Mouse (Mus musculus): Measurements from ENCODE around the gene Pdzrn3.

Gene Pdzrn3

GRCm38 (mm10) chr6:101191576-101191975, 186.1 kb downstream of the Pdzrn3 start:
- DNase-seq = no peak

- DNase-seq = no peak
Observed at GRCm38 (mm10) chr6:101187322-101187721, 190.4 kb downstream of the Pdzrn3 start.

GRCm38 (mm10) chr6:101186887-101187286, 190.8 kb downstream of the Pdzrn3 start:
- DNase-seq = no peak

GRCm38 (mm10) chr6:101184103-101184785, 193.5 kb downstream of the Pdzrn3 start:
- DNase-seq = no peak

- DNase-seq = no peak
Observed at GRCm38 (mm10) chr6:101170699-101171098, 207.0 kb downstream of the Pdzrn3 start.

GRCm38 (mm10) chr6:101153511-101153921, 224.2 kb downstream of the Pdzrn3 start:
- DNase-seq = no peak

- no peak for DNase-seq
Observed at GRCm38 (mm10) chr6:101135368-101135767, 242.3 kb downstream of the Pdzrn3 start.

- no peak for DNase-seq
Observed at GRCm38 (mm10) chr6:101125396-101125795, 252.3 kb downstream of the Pdzrn3 start.

GRCm38 (mm10) chr6:101108951-101109350, 268.7 kb downstream of the Pdzrn3 start:
- no peak for DNase-seq

GRCm38 (mm10) chr6:101103506-101103905, 274.2 kb downstream of the Pdzrn3 start:
- DNase-seq = peak; percentile 5

GRCm38 (mm10) chr6:101101709-101102654, 275.7 kb downstream of the Pdzrn3 start:
- peak; percentile 47 for DNase-seq

Measured in kidney, adult 18-20 months (tissue).